Comparison of ENCODE assay signal across 33 mouse cellular contexts in the genomic region with DNA sequence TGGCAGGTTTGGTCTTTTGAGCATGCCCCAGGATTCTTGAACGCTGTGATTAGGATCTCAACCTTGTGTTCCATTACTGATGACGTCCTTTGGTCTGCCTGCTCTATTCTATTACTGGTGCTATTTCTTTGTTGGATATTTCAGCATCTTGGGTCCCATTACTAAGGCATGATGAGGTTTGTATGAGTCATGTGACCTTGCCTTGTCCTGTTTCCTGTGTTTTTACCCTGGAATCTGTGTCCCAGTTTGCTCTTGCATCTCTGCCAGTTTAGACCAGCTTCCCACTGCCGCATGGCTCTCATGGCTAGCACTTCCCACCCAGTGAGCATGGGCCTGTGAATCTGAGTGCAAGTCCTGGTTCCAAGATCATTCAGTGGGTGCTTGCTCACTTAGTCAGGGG. TPM values are rescaled to one million over a fixed set of nuclear protein-coding genes. Genes with fewer than 3 reads are reported as not detected.
"Had no signal": no experiment of that assay in that cellular context is flagged by ENCODE, and none has a peak within 500 bp of the region (broad histone marks: within the 10 kb centered on the region; RNA-seq: fewer than 3 reads in every experiment).

No protein-coding gene starts in this region.

- H3K9me3 ChIP-seq: heart, embryonic 13.5 days; heart, embryonic 15.5 days; hindbrain, embryonic 15.5 days; limb, embryonic 15.5 days; liver, embryonic 12.5 days had no signal

- H3K4me3 ChIP-seq: heart, embryonic 13.5 days; heart, embryonic 15.5 days; hindbrain, embryonic 13.5 days; hindbrain, embryonic 15.5 days; kidney, embryonic 15.5 days; limb, embryonic 13.5 days; limb, embryonic 15.5 days; liver, embryonic 12.5 days had no signal

- H3K4me1 ChIP-seq: heart, embryonic 13.5 days; heart, embryonic 15.5 days; hindbrain, embryonic 13.5 days; hindbrain, embryonic 15.5 days; kidney, embryonic 15.5 days; limb, embryonic 13.5 days; limb, embryonic 15.5 days; liver, embryonic 12.5 days had no signal

- DNase-seq: gastrocnemius, postnatal 14 days; gastrocnemius, postnatal 36 days; heart, adult 18-20 months; heart, postnatal 14 days; kidney, adult 11 months; kidney, adult 2 months; kidney, adult 9 months; kidney, postnatal 14 days; kidney, postnatal 36 days; layer of hippocampus, adult 9-11 months; layer of hippocampus, postnatal 36 days; left cerebral cortex, postnatal 4 days had no signal

- ATAC-seq: hindbrain, postnatal 0 days; intestine, embryonic 16.5 days; liver, embryonic 12.5 days had no signal

- H3K27ac ChIP-seq: heart, embryonic 13.5 days; heart, embryonic 15.5 days; hindbrain, embryonic 13.5 days; hindbrain, embryonic 15.5 days; hindbrain, postnatal 0 days; kidney, embryonic 15.5 days; kidney, postnatal 0 days; limb, embryonic 13.5 days; limb, embryonic 15.5 days; liver, embryonic 12.5 days; liver, embryonic 14.5 days had no signal

- H3K27me3 ChIP-seq: heart, embryonic 13.5 days; heart, embryonic 15.5 days; hindbrain, embryonic 13.5 days; hindbrain, embryonic 15.5 days; kidney, embryonic 15.5 days; limb, embryonic 13.5 days; limb, embryonic 15.5 days; liver, embryonic 12.5 days had no signal

- H3K36me3 ChIP-seq: heart, embryonic 13.5 days; heart, embryonic 15.5 days; hindbrain, embryonic 13.5 days; hindbrain, embryonic 15.5 days; kidney, embryonic 15.5 days; limb, embryonic 13.5 days; limb, embryonic 15.5 days; liver, embryonic 12.5 days had no signal

- H3K4me2 ChIP-seq: heart, embryonic 11.5 days; heart, embryonic 13.5 days; heart, embryonic 15.5 days; hindbrain, embryonic 13.5 days; hindbrain, embryonic 15.5 days; kidney, embryonic 15.5 days; limb, embryonic 13.5 days; limb, embryonic 15.5 days; liver, embryonic 12.5 days had no signal

RNA-seq across cellular contexts. Expression of gene Gm20721, which starts 45.4 kb away (rescaled TPM):
- total RNA-seq: hindbrain, postnatal 0 days; liver, adult 2 months had no signal
- polyA plus RNA-seq: kidney, adult 2 months had no signal

RNA-seq across cellular contexts. Expression of gene Tubb1, which starts 58.6 kb away (rescaled TPM):
- total RNA-seq: gastrocnemius, adult 8-10 months; gastrocnemius, postnatal 36 days; hematopoietic stem cell, adult 5-6 weeks; layer of hippocampus, adult 18-20 months; layer of hippocampus, postnatal 14 days; layer of hippocampus, postnatal 36 days; left cerebral cortex, adult 18-20 months; left cerebral cortex, postnatal 10 days; left cerebral cortex, postnatal 25 days; left cerebral cortex, postnatal 4 days had no signal
- polyA plus RNA-seq: hindbrain, postnatal 0 days had no signal
